Mouse (Mus musculus): ENCODE results near the gene Slc25a13.

The Slc25a13 gene

DNA sequence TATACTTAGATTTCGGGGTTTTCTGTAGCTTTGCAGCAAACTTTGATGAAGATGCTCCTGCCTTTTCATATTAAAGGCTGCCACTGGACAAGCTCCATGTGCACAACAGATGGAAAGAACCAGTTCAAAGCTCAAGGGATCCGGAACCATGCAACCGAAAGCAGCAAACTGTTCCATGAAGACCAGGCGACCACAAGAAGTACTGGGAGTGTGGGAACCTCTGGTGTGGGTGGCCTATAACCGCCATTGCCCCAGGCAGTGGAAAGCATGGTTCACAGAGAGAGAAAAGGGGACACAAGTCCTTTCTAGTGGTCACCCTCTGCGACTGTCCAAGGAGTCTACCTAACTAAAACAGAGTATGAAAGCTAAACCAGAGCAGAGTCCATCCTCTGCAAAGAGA is 66.2 kb downstream of the Slc25a13 start:
- TF ChIP-seq CTCF (conservative IDR thresholded peaks at IDR 0.05; ENCODE audit: low read length) (no peak), POU5F1 (IDR thresholded peaks at IDR 0.05; ENCODE audit: borderline replicate concordance, low read length) (no peak), NANOG (IDR thresholded peaks at IDR 0.05; ENCODE audit: borderline replicate concordance, low read length) (no peak)
- H3K4me3 ChIP-seq (replicated peaks; ENCODE audit: low read length), result no peak overlapping the region
- peaks cover 46% of the 10 kb centered on the region for H3K4me1 ChIP-seq (replicated peaks; ENCODE audit: low read depth, low read length)
- no peaks in the 10 kb centered on the region for H3K9me3 ChIP-seq (ENCODE audit: low read length)
- H3K27me3 ChIP-seq (ENCODE audit: insufficient read depth, low read length), result no peaks in the 10 kb centered on the region
- peaks cover 73% of the 10 kb centered on the region for H3K36me3 ChIP-seq (ENCODE audit: insufficient read depth, low read length)

DNA sequence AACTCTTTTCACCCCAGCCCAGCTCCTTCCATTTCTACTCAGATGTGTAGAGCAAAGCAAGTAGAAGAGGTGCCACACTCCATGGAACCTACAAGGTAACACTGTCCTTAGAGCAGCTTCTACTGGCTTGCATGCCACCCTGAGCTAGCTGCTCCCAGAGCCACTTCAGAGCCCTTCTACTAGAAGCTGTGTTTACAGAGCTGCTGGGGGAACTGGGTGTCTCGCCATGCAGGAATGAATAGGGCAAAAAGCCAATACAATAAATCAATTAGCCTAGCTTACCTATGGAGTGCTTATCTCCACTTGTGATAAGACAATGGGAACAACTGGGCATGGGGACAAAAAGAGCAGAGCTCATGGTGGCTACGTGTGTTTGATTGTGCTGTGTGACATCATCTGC is 67.2 kb downstream of the Slc25a13 start:
- TF ChIP-seq NANOG (IDR thresholded peaks at IDR 0.05; ENCODE audit: borderline replicate concordance, low read length) (no peak), POU5F1 (IDR thresholded peaks at IDR 0.05; ENCODE audit: borderline replicate concordance, low read length) (no peak), CTCF (conservative IDR thresholded peaks at IDR 0.05; ENCODE audit: low read length) (no peak)
- H3K4me3 ChIP-seq (replicated peaks; ENCODE audit: low read length), result no peak overlapping the region
- H3K36me3 ChIP-seq (ENCODE audit: insufficient read depth, low read length), result peaks cover 75% of the 10 kb centered on the region
- H3K27me3 ChIP-seq (ENCODE audit: insufficient read depth, low read length), result no peaks in the 10 kb centered on the region
- H3K9me3 ChIP-seq (ENCODE audit: low read length), result no peaks in the 10 kb centered on the region
- peaks cover 43% of the 10 kb centered on the region for H3K4me1 ChIP-seq (replicated peaks; ENCODE audit: low read depth, low read length)

GRCm38 (mm10) chr6:6149329-6149728 is 67.6 kb downstream of the Slc25a13 start:
- no peaks in the 10 kb centered on the region for H3K27me3 ChIP-seq (ENCODE audit: insufficient read depth, low read length)
- TF ChIP-seq NANOG (IDR thresholded peaks at IDR 0.05; ENCODE audit: borderline replicate concordance, low read length) (no peak), POU5F1 (IDR thresholded peaks at IDR 0.05; ENCODE audit: borderline replicate concordance, low read length) (no peak), CTCF (conservative IDR thresholded peaks at IDR 0.05; ENCODE audit: low read length) (no peak)
- no peak overlapping the region for H3K4me3 ChIP-seq (replicated peaks; ENCODE audit: low read length)
- H3K36me3 ChIP-seq (ENCODE audit: insufficient read depth, low read length), result peaks cover 72% of the 10 kb centered on the region
- peaks cover 40% of the 10 kb centered on the region for H3K4me1 ChIP-seq (replicated peaks; ENCODE audit: low read depth, low read length)
- no peaks in the 10 kb centered on the region for H3K9me3 ChIP-seq (ENCODE audit: low read length)

DNA sequence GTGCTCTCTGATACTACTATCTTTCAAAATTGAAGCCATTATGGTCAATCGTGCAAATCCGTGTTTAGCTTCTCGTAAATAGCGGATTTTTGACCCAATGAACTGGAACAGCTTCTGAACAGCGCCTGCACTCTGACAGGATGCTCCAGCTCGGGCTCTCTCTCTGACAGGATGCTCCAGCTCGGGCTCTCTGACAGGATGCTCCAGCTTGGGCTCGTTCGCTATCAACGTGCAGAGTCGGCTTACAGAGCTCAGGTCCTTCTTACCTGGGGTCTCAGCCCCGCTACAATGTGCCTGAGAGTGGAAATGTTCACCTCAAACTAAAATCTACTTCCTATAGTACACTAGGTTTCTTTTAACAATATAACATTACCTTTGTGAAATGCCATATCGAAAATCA is 71.6 kb downstream of the Slc25a13 start:
- TF ChIP-seq NANOG (IDR thresholded peaks at IDR 0.05; ENCODE audit: borderline replicate concordance, low read length) (no peak), CTCF (conservative IDR thresholded peaks at IDR 0.05; ENCODE audit: low read length) (no peak), POU5F1 (IDR thresholded peaks at IDR 0.05; ENCODE audit: borderline replicate concordance, low read length) (no peak)
- no peaks in the 10 kb centered on the region for H3K27me3 ChIP-seq (ENCODE audit: insufficient read depth, low read length)
- H3K4me3 ChIP-seq (replicated peaks; ENCODE audit: low read length), result no peak overlapping the region
- H3K9me3 ChIP-seq (ENCODE audit: low read length), result 0 out of 2 replicates have a peak, but pooled peaks cover 4% of the 10 kb centered on the region
- H3K4me1 ChIP-seq (replicated peaks; ENCODE audit: low read depth, low read length), result peaks cover 58% of the 10 kb centered on the region
- peaks cover 66% of the 10 kb centered on the region for H3K36me3 ChIP-seq (ENCODE audit: insufficient read depth, low read length)

- H3K27me3 ChIP-seq (ENCODE audit: insufficient read depth, low read length), result no peaks in the 10 kb centered on the region
- H3K36me3 ChIP-seq (ENCODE audit: insufficient read depth, low read length), result peaks cover 54% of the 10 kb centered on the region
- no peak for TF ChIP-seq NANOG (IDR thresholded peaks at IDR 0.05; ENCODE audit: borderline replicate concordance, low read length)
- TF ChIP-seq POU5F1 (IDR thresholded peaks at IDR 0.05; ENCODE audit: borderline replicate concordance, low read length), result no peak
- TF ChIP-seq CTCF (conservative IDR thresholded peaks at IDR 0.05; ENCODE audit: low read length), result no peak
- 0 out of 2 replicates have a peak, but pooled peaks cover 4% of the 10 kb centered on the region for H3K9me3 ChIP-seq (ENCODE audit: low read length)
- H3K4me3 ChIP-seq (replicated peaks; ENCODE audit: low read length), result no peak overlapping the region
- peaks cover 75% of the 10 kb centered on the region for H3K4me1 ChIP-seq (replicated peaks; ENCODE audit: low read depth, low read length)
These were observed 73.4 kb downstream of the Slc25a13 start for GRCm38 (mm10) chr6:6143525-6143924.

DNA sequence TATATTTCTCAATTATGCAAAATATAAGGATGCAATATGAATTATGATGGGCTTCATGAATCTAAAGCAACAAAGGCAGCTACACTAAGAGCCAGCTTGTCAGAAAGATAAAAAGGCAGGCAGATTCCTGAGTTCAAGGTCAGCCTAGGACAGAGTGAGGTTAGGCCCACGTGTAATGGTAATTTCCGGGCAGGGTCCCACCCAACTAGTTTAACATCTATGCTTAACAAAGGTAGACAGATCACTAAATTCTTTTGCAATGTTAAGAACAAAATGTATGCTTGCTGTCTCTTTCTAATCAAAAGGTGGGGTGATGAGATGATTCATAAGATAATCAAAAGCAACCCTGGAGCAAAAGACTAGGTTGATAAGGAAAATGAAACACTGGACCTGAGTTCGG is 76.6 kb downstream of the Slc25a13 start:
- 0 out of 2 replicates have a peak, but pooled peaks cover 4% of the 10 kb centered on the region for H3K9me3 ChIP-seq (ENCODE audit: low read length)
- 0 out of 2 replicates have a peak overlapping the region, but pooled peaks have one; percentile 5 for H3K4me3 ChIP-seq (replicated peaks; ENCODE audit: low read length)
- H3K27me3 ChIP-seq (ENCODE audit: insufficient read depth, low read length), result no peaks in the 10 kb centered on the region
- peaks cover 85% of the 10 kb centered on the region for H3K4me1 ChIP-seq (replicated peaks; ENCODE audit: low read depth, low read length)
- TF ChIP-seq NANOG (IDR thresholded peaks at IDR 0.05; ENCODE audit: borderline replicate concordance, low read length), result peak; percentile 70; the same call in 1 of the 2 replicates
- TF ChIP-seq CTCF (conservative IDR thresholded peaks at IDR 0.05; ENCODE audit: low read length), result no peak
- TF ChIP-seq POU5F1 (IDR thresholded peaks at IDR 0.05; ENCODE audit: borderline replicate concordance, low read length), result no peak
- peaks cover 25% of the 10 kb centered on the region for H3K36me3 ChIP-seq (ENCODE audit: insufficient read depth, low read length)

DNA sequence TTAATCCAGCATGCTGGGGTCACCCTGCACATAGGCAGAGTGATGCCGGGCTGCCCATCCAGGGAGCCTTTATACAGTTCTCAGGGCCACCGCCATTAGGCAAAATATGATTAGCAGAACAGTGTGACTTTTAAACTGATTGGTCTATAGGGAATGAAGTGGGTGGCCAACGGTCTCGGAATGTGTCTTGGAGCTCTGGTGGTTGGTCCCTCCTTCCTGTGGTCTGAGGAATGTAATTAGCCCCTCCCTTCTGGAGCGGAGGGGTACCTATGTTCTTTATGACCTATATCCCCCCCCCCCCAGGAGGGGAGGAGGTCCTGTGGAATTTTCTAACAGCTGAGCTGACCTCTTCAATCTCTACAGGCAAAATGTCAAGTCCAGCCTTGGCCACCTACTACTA is 77.9 kb downstream of the Slc25a13 start:
- 0 out of 2 replicates have a peak, but pooled peaks cover 4% of the 10 kb centered on the region for H3K9me3 ChIP-seq (ENCODE audit: low read length)
- TF ChIP-seq NANOG (IDR thresholded peaks at IDR 0.05; ENCODE audit: borderline replicate concordance, low read length) (no peak), POU5F1 (IDR thresholded peaks at IDR 0.05; ENCODE audit: borderline replicate concordance, low read length) (no peak), CTCF (conservative IDR thresholded peaks at IDR 0.05; ENCODE audit: low read length) (no peak)
- H3K27me3 ChIP-seq (ENCODE audit: insufficient read depth, low read length), result no peaks in the 10 kb centered on the region
- H3K4me1 ChIP-seq (replicated peaks; ENCODE audit: low read depth, low read length), result peaks cover 93% of the 10 kb centered on the region
- H3K36me3 ChIP-seq (ENCODE audit: insufficient read depth, low read length), result peaks cover 30% of the 10 kb centered on the region
- peak overlapping the region; percentile 33; the same call in 1 of the 2 replicates for H3K4me3 ChIP-seq (replicated peaks; ENCODE audit: low read length)

DNA sequence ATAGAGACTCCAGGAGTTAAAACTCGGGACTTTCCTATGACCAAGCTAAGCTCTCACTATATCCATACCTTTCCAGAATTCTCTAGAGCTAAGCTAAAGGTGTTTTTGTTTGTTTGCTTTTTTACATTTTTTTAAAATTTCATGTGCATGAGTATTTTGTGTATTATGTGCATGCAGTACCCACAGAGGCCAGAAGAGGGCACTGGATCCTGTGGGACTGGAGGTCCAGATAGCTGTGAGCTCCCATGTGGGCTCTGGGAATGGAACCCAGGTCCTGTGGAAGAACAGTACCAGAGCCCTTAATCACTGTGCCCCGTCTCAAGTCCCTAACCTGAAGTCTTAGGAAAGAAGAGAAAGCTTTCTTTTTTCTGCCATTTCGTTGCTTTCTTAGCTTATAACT is 80.2 kb downstream of the Slc25a13 start:
- H3K27me3 ChIP-seq (ENCODE audit: insufficient read depth, low read length), result no peaks in the 10 kb centered on the region
- no peaks in the 10 kb centered on the region for H3K9me3 ChIP-seq (ENCODE audit: low read length)
- H3K4me3 ChIP-seq (replicated peaks; ENCODE audit: low read length), result no peak overlapping the region
- H3K36me3 ChIP-seq (ENCODE audit: insufficient read depth, low read length), result peaks cover 30% of the 10 kb centered on the region
- H3K4me1 ChIP-seq (replicated peaks; ENCODE audit: low read depth, low read length), result peaks cover 83% of the 10 kb centered on the region
- TF ChIP-seq CTCF (conservative IDR thresholded peaks at IDR 0.05; ENCODE audit: low read length) (peak; percentile 74), NANOG (IDR thresholded peaks at IDR 0.05; ENCODE audit: borderline replicate concordance, low read length) (no peak), POU5F1 (IDR thresholded peaks at IDR 0.05; ENCODE audit: borderline replicate concordance, low read length) (no peak)

DNA sequence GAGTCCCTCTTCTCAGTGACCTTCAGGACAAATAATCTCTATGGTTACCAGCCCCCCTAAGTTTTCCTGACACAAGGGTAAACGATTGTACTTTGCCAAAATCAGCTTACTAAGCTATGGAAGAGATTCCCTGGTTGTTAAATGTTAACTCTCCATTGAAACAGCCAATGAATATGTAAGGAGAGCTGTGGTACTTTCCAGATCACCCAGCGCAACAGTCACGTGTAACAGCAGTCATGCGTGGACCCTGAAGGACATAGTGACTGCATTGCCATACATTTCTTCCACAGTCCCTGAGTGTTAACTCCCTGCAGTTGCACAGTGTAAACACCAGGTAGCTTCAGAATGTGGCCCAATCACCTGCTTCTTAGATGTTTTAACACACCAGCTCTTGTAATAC is 82.0 kb downstream of the Slc25a13 start:
- H3K36me3 ChIP-seq (ENCODE audit: insufficient read depth, low read length), result peaks cover 44% of the 10 kb centered on the region
- TF ChIP-seq POU5F1 (IDR thresholded peaks at IDR 0.05; ENCODE audit: borderline replicate concordance, low read length) (no peak), NANOG (IDR thresholded peaks at IDR 0.05; ENCODE audit: borderline replicate concordance, low read length) (no peak), CTCF (conservative IDR thresholded peaks at IDR 0.05; ENCODE audit: low read length) (no peak)
- H3K27me3 ChIP-seq (ENCODE audit: insufficient read depth, low read length), result no peaks in the 10 kb centered on the region
- H3K4me1 ChIP-seq (replicated peaks; ENCODE audit: low read depth, low read length), result peaks cover 67% of the 10 kb centered on the region
- H3K9me3 ChIP-seq (ENCODE audit: low read length), result no peaks in the 10 kb centered on the region
- no peak overlapping the region for H3K4me3 ChIP-seq (replicated peaks; ENCODE audit: low read length)
